Mouse (Mus musculus) left cerebral cortex, adult 8-10 months (tissue): ENCODE measurements around the gene Arid1b. TPM values are rescaled to one million over a fixed set of nuclear protein-coding genes. Genes with fewer than 3 reads are reported as not detected.
"Not testable (repeated sequence)": the region's sequence is repeated elsewhere in the genome, so short reads cannot be mapped to it uniquely, and the experiment has no call there.

Experiments
- DNase-seq, 2 experiments: peaks; one replicate each; pipeline ENCODE4 v3.0.0; 2022; ENCODE audit warnings: low spot score in 2 of 2
- total RNA-seq, 4 experiments: library from RNA; stranded (reverse); gene quantifications; 2 replicates each; pipeline ENCODE4 v1.2.4; 2022

The Arid1b gene
- total RNA-seq, 4 experiments from 2014 or later, result 70.1 to 83.9 (median 72.5) TPM

DNA sequence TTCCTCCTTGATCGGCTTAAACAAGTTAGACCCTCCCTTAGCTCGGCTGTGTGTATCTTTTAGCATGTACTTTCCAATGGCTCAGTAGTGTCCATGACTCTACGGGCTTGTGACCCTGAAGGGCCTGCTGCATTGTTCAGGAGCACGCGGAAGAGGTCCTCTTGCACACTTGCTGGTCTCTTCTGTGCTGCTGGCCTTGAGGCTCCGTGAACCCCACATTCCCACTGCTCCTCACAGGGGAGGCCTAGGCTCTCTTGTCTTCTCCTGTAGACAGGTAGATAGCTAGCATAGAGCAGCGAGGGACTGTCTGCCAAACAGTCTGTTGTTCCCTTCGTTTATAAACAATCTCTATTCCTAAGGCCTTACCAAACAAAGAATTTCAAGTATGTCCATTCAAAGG, 115.2 kb downstream of the Arid1b start:
- DNase-seq, result no peak

DNA sequence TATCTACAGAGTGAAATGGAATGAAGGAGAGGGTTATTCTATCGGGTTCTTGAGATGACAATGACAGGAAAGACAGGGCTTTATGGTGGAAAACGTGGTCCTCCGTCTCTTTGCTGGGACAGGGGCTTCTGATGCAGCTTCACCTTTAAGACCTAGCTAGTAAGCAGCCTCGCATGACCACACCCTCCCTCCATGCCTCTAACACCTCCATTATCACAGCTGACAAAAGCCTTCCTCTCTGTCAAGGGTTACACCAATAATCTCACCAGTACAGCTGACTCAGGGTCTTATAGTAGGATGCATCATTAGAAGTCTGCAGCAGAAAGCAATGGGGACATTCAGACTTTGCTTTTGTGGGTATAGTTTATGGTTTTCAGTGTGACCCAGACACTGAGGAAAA, 116.0 kb downstream of the Arid1b start:
- no peak for DNase-seq

DNA sequence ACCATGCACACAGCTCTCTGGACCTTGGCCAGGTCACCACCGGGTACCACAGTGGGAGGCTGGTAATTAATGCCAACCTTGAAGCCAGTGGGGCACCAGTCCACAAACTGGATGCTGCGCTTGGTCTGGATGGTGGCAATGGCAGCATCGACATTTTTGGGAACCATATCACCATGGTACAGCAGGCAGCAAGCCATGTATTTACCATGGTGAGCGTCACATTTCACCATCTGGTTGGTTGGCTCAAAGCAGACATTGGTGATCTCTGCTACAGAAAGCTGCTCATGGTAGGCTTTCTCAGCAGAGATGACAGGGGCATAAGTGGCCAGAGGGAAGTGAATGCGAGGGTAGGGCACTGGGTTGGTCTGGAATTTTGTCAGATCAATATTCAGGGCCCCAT, 116.8 kb downstream of the Arid1b start:
- not testable (repeated sequence) for DNase-seq

DNA sequence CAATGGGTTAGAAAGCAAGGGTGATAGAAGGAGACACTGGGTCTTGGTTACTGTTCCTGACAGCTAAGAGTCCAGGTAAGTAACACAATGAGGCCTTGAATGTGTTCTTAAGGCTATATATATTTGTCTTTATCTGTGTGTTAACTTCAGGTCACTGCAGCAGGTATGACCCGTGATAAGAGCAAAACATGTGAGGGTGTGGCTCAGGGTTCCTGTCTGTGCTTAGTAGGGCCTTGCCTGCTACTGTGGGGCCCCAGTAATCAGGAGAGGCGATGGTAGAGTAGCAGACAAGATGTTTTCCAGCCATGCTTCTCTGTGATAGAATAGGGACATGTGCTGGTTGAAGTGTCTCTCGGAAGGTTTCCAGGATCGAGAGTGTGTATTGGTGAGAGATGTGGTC, 118.0 kb downstream of the Arid1b start:
- DNase-seq, result no peak

DNA sequence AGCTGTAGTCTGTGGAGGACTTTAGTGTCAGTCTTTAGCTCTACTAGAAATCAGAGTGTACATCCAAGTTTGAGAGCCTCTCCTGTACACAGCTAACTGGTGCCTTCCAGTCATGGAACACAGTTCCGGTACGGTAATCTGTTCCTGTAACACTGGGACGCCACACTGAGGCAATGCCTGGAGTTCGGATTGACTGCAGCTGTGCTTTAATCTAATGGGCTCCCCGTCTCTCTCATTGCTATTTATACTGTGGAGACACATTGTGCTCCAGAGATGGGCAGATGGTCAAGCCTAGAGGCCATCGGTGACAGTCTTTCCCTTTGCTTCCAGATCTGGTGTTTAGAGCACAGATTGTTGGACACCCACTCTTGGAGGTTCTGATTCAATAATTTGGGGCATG, 121.8 kb downstream of the Arid1b start:
- no peak for DNase-seq

DNA sequence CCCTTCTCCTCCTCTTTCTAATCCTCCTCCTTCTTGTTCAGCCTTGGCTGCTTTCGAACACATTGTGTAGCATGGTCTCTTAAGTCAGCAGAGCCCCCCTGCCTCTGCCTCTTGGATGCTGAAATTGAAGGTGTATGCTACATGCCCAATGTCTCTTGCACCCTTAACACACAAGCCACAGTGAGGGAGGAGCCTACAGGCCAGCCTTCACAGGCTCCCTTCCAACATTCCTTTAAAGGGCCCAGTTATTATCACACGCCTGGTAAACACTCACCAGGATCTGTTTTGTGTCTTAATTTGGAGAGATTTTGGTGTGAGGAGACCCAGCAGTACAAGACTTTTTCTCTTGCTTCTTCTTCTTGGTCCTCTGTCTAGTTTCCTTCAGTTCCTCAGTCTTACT, 122.9 kb downstream of the Arid1b start:
- DNase-seq, result no peak

DNA sequence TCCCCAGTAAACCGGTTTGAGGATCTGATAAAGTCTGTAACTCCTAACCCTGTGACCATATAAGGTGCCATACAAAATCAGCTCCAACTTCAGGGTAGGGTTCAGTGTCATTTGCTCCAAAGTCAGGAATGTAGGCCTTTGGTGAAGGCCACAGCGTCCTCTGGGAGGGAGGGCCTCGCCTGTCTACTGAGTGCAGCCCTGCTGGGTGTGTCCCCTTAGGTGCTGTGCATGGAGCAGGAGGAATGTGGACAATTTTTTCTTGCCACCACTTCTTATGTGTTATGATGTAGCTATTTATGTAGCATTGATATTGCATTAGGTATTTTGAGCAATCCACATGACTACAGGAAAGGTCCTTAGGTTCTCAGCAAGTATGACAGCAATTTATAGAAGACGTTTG, 124.0 kb downstream of the Arid1b start:
- DNase-seq, result no peak

DNA sequence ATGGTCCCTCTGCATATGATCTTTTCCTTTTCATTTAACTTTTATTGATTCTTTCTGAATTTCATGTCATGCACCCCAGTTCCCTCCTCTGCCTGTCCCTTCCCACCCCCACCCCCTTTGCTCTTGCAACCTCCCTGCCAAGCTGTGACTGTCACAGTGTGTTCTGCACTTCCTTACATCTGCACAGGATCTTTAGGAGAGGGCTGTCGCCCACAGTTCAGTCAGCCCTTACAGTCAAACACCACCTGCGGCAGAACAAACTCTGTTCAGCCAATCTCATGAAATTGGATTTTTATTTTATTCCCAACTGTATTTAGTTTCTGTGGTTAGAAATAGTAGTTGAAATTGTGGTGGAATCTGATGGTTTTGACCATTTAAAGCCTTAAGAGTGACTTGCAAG, 130.5 kb downstream of the Arid1b start:
- DNase-seq, result no peak

DNA sequence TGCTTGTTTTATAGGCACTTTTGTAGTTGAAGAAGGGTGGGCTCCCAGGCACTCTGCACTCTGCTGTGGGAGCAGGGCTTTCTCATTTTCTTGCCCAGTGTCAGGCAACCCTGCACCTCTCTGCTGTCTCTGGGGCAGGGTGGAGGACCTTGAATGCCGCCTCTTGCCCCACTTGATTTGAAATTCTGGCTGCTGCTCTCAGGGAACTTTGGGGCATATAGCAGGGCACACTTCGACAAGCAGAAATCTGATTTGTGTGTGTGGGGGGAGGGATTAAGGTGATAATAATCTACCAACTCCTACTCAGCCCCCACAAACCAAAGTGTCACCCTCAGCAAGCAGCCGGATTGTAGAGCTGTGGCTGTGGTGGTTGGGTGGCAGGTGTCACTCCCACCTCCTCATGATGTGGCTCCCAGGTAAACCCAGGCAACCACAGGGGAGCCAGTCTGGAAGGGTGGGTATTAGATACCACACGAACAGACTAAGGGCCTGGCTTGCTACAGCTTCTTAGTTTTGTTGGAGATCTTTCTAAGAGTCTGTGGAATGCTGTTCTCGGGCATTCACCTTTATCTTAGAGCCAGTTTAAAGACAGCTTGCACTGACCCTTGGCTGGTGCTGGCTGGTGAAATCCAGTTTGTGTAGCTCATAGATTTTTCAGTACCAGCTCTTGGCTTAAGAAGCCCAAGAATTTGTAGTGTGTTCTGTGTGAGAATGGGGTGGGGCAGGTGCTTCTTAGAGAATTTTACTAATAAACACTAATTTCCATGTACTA, 131.1 kb downstream of the Arid1b start:
- no peak for DNase-seq

DNA sequence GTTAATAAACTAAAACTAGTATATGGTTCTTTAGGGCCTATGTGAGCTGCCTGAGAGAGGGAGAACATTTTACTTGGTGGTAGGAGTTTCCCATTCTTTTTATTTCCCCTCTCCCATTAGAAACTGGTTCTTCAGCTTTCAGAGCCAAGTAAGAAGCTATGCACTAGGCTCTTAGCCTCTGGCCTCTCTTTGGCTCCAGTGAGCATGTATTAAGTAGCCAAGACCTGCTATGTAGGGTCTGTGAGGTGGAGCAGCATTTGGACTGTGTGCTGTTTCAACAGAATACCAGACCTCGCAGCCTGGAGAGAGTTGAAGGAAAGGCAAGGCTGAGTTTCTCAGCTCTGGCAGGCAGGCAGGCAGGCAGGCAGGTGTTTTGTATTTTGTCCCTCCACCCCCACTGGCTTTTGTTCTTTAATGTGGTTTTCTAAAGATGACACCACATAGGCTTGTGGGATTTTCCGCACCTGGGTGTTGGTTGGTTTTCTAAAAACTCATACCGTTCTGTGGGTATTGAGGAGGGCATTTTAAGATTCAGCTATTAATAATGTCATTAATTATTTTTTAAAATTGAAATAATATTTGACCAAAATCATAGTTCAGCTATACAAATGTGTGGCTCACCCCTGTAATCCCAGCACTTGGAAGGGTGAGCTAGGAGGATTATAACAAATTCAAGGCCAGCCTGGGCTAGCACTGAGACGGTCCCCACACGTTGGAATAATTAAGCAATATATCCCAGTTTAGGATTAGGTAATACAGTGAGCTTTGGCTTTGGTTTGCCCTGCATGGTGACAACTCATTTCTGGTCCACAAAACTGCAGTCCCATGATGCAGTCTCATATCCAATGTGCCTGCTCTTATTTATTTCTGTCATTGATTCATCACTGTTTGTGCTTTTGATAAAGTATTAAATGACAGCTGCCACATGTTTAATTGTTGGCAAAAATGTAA, 132.0 kb downstream of the Arid1b start:
- DNase-seq, result no peak

DNA sequence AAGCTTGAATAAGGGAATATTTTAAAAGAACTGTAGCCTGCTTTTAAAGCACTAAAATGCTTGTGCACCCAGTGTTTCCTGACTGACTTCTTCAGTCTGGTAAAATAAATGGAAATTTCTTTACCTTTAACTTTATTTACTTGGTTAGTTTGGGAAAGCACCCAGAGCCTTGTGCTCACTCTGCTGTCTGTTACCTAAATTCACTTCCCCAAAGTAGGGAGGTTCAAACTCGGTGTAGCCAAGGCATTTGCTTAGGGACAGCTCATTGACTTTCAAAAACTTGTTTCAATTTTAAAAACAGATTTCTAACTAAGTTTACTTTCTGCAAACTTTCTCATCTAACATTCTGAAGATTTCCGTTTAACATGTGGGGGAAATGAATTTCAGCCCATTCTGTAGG, 135.5 kb downstream of the Arid1b start:
- no peak for DNase-seq

DNA sequence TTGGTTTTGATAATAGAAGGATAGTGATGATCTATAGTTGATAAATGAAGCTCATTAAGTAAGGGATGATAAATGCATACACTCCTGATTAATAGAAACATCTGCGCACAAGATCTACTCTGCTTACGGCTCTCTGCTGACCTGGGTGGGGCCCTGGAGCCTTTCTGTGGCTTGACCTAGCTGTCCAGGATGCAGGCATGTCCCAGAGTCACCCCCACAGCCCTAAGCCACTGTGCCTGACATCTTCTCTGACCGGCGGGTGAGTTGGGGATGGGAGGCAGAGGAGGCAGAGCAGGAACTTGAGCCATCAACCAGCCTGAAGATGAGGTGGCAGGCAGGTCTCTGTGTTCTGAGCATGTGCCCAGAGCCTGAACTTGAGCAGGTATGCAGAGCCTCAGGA, 136.0 kb downstream of the Arid1b start:
- DNase-seq, result no peak

DNA sequence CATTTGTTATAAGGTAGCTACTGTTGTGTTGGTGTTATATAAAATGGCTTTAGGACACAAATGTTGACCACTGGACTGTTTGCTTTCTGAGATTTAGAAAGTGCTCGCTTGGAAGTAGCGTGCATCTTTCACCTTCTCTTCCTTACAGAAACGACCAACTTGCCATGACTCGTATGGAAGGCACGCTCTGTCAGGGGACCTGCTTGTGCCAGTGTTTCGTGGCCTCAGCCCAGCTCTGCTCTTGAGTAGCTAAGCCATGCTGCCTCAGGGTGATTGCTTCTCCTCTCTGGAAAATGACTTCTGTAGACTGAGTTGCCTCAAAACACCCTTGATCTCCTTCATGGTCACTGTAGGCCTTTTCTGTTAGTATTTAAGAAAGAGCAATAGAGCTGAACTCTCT, 137.6 kb downstream of the Arid1b start:
- no peak for DNase-seq

DNA sequence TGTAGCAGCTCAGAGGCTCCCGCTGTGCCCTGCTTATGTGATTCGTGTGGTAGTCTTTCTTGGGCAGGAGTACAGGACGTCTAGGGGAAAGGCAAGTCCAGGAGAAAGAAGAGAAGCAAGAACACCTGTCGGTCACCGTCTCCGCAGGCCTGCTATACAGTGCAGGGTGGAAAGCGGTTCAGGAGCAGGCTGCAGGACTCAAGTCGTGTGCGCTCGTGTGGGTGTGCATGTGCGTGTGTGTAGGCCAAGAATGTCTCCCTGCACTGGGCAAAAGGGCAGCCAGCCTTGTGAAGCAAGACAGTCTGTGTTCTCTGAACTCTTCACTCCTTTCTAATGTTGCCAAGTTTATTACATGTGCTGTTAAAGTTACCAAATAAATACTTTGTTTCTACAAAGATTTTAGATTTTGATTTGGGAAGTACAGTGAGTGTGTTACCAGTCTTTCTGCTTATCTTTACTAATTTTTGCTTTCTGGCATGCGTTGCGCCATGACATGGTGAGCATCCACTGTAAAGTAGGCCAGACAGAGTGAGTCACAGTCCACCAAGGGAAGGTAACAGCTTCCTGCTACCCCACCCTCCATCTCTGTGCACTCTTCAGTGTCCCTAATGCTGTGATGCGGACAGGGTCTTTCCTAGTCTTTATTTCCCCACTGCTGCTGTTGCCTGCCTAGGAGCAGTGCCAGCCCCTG, 138.3 kb downstream of the Arid1b start:
- no peak for DNase-seq

DNA sequence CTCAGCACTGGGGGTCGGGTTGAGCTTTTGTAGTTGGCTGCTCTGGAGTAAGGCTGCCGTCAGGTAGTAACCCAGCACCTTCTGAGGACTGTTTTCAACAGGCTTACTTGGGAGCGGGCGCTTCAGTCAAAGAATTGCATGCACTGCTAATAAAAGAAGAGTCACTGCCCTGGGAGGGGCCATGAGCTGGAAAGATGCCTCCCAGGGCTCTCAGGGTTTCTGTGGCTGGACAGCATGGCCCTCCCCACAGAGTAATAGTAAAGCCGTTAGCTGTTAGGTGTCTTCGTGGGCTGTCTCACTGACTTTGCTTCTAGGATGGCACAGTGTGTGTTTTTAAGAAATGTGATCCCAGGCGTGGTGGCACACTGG, 138.8 kb downstream of the Arid1b start:
- no peak for DNase-seq

DNA sequence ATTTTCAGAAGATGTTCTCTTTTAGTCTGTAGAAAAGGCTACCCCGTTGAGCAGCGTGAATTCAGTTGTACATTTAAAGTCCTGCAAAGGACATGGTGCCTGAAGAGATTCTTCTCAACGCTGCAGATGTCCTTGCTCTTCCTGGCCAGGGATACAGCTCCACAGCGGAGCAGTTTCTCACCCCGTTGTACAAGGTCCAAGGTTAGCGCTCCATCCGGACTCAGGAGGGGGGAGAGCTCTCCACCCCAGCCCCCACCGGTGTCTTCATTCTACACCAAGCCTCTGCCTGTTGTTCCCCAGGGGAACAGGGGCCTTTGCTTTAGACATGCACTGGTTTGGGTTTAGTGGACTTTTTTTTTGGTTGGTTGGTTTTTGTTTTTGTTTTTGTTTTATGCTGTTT, 139.7 kb downstream of the Arid1b start:
- no peak for DNase-seq

DNA sequence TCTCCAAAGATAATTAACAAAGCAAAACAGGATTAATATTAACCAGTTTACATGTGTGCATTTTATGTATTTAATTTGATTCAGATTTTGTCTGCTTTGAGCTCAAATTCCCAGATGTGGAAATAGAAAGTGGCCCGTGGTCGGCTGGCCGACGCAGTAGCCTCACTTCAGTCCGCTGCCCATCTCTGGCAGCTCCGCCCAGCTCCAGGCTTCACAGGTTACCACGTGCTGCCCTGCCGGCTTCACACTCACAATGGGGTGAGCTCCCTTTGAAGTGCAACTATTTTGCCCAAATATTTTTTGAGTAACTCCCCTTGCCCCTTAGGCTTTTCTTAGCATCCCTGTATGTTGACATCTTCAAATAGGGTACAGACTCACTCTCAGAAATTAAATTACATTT, 140.1 kb downstream of the Arid1b start:
- no peak for DNase-seq

DNA sequence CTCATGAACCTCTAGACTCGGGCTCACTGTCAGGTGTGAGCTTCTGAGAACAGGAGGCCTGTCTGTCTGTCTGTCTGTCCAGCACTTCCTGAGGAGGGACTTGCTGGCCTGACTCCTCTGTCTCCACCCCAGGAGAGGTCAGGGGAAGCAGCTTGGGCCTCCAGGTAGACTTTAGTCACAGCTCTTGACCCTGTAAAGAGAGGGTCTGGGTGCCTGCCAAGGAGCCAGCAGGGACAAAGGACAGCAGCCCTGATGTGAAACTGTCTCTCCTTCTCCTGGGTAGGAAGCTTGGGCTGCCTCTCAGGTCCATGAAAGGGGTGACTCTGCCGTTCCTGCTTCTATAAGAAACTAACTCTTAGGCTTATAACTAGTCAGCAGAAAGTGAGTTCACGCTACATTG, 143.8 kb downstream of the Arid1b start:
- no peak for DNase-seq

DNA sequence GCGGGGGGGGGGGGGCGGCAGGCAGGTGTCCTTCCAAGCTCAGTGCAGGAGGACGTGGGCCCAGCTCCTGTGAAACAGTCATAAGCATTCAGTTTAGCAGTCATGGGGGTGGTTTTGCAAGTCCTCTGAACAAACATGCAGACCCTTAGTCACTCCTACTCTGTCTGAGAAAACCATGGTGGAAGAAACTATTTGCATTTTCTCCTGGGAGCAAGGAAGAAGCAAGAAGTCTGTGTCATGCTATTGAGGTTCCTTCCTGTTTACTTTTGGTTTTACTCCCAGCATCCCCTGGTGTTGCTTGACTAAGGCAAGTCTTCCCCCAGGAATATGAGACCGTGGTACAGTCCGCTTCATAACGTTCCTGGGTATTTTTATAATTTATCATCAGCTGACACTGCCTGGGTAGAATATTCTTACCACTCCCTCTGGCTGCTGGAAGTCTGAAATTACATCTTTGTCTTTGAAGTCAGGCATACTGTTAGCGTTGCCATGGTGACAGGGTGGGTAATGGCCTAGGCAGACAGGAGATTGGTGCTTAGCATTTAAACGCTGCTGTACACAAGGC, 144.6 kb downstream of the Arid1b start:
- peak in 1 of 2 experiments; percentile 90 for DNase-seq

DNA sequence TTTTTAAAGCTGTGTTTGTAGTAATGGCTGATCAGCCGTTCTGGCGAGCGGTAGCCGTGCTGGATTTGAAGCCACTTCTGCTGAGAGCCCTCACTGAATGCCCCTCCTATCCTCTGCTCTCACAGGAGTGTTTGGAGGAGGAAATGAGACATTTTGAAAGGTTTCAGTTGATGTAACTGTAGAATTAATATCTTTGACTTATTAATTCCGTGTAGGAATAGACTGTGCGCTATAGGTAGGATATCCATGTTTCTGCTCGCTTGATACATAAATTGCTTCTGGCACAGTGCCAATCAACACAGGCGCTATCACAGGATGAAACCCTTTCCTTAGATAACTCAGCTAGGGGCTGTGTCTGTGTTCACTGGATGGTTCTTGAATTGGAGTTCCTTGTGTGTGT, 145.4 kb downstream of the Arid1b start:
- DNase-seq, result no peak

DNA sequence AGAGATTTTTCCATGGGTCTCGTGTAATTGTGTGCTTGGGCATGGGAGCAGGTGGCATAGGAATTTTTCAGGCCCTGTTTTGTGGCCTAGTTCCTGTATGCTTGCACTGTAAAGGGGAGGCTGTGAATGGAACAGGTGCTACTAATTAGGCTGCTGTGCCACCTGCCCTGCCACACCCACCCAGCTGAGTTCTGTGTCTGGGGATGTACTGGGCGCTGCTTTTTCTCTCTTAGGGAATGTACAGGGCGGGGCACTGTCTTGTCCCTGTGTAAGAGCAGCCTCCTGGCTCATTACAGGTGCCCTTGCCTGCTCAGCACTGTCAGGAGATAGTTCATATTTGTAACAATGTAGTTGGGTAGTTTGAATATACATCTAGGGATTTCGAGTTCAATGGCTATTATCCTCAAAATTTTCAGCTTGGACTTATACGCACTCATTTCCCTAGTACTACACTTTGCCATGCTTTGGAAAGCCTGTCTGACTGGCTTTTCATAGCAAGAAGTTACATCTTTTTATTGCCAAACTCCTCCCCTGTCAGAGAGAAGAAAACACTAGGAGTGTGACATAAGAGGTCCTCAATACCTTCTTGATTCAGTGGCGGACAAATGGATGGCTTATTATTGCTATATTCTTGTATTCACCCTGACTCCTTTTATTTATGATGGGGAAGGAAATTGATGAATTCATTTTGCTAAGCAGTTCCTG, 149.8 kb downstream of the Arid1b start:
- DNase-seq, result no peak
